Mouse (Mus musculus): ENCODE measurements around the gene Osbpl8.

GRCm38 (mm10) chr10:111233476-111234130 lies 69.1 kb downstream of the Osbpl8 start:
- TF ChIP-seq POLR2A (IDR thresholded peaks at IDR 0.05; ENCODE audit: low read depth, low read length) (no peak), CTCF (conservative IDR thresholded peaks at IDR 0.05; ENCODE audit: insufficient read depth, insufficient read length, low read depth, low read length) (no peak)
